10 mouse cellular contexts compared by ENCODE assay signal in the genomic region with DNA sequence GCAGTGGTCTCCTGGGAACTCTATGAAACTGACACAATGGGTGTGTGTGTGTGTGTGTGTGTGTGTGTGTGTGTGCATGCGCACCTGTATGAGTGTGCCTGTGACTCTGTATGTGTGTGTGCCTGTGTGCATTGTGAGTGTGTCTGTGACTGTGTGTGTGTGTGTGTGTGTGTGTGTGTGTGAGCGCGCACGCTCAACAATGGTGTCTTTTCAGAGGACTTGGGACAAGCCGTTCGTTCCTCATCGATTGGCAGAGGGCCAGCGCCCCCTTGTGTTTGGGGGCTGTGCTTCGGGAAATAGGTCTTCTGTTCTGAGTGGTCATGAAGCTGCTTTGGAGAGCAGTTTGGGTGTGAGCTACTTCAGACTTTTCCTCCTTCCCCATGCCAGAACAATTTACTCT. TPM values are rescaled to one million over a fixed set of nuclear protein-coding genes. Genes with fewer than 3 reads are reported as not detected.
A peak's percentile ranks its signal among the peaks of the same experiment; 100 is the strongest.
DNase-seq lines count a peak whose midpoint lies in the region; ATAC-seq and TF ChIP-seq lines count a peak whose summit lies in the region.
"Not testable (repeated sequence)": the region's sequence is repeated elsewhere in the genome, so short reads cannot be mapped to it uniquely, and the experiment has no call there.
"Had no signal": no experiment of that assay in that cellular context is flagged by ENCODE, and none has a peak within 500 bp of the region (broad histone marks: within the 10 kb centered on the region; RNA-seq: fewer than 3 reads in every experiment).

No protein-coding gene starts in this region.

- ATAC-seq in common myeloid progenitor, adult 5-6 weeks (replicated peaks; ENCODE audit: low read depth, poor library complexity, severe bottlenecking) = peak; percentile 88
- ATAC-seq in forebrain, embryonic 11.5 days (replicated peaks; ENCODE audit: low FRiP score) = peak; percentile 71; the same call in 1 of the 2 replicates
- ATAC-seq in hindbrain, embryonic 16.5 days = peak; percentile 45
- ATAC-seq in liver, embryonic 14.5 days (ENCODE audit: insufficient read depth); midbrain, embryonic 14.5 days (ENCODE audit: low FRiP score, low TSS enrichment): not testable (repeated sequence)
- 0 out of 2 replicates have a peak, but pooled peaks have one; percentile 34 for ATAC-seq in stomach, embryonic 14.5 days (ENCODE audit: insufficient number of reproducible peaks, insufficient read depth, low FRiP score, low read depth)

- TF ChIP-seq CTCF in liver, embryonic 14.5 days (IDR thresholded peaks at IDR 0.05; ENCODE audit: low read depth) = peak; percentile 62

- peak; percentile 78 for DNase-seq in ES-CJ7 (ENCODE audit: low read depth, low spot score)
- peak; percentile 81 for DNase-seq in forebrain, embryonic 11.5 days (ENCODE audit: low spot score)
- peak; percentile 62 to 67 for DNase-seq in kidney, postnatal 4 days
- peak in 1 of 3 experiments; percentile 5 for DNase-seq in liver, embryonic 14.5 days (ENCODE audit: low read depth in 3 of 3, low spot score in 3 of 3)
- peak; percentile 77 for DNase-seq in midbrain, embryonic 14.5 days

- not testable (repeated sequence) for H3K4me2 ChIP-seq in forebrain, embryonic 11.5 days (ENCODE audit: low read depth, low read length, severe bottlenecking); hindbrain, embryonic 16.5 days (ENCODE audit: low read length); liver, embryonic 14.5 days (ENCODE audit: low read depth); midbrain, embryonic 14.5 days (ENCODE audit: low read length); stomach, embryonic 14.5 days (replicated peaks; ENCODE audit: low read depth, low read length)

- not testable (repeated sequence) for H3K36me3 ChIP-seq in forebrain, embryonic 11.5 days (ENCODE audit: control insufficient read depth, insufficient read depth, low read length); hindbrain, embryonic 16.5 days (ENCODE audit: control insufficient read depth, insufficient read depth, low read length); liver, embryonic 14.5 days (replicated peaks; ENCODE audit: control insufficient read depth, insufficient read depth, low read depth); midbrain, embryonic 14.5 days (ENCODE audit: control insufficient read depth, insufficient read depth, low read length); stomach, embryonic 14.5 days (ENCODE audit: control insufficient read depth, insufficient read depth, low read length)

- not testable (repeated sequence) for H3K4me3 ChIP-seq in forebrain, embryonic 11.5 days (ENCODE audit: low read depth, low read length); hindbrain, embryonic 16.5 days (ENCODE audit: low read length); liver, embryonic 14.5 days (ENCODE audit: insufficient read depth in 1 of 2, low read depth in 2 of 2, low read length in 2 of 2); midbrain, embryonic 14.5 days (replicated peaks; ENCODE audit: low read depth, low read length); stomach, embryonic 14.5 days (ENCODE audit: low read depth, low read length)

- WGBS in forebrain, embryonic 11.5 days = 16% methylated on average over 9 of the region's 9 CpGs
- 13% methylated on average over 8 of the region's 9 CpGs for WGBS in hindbrain, embryonic 16.5 days
- WGBS in liver, embryonic 14.5 days (ENCODE audit: insufficient replicate concordance) = 17% methylated on average over 9 of the region's 9 CpGs
- WGBS in midbrain, embryonic 14.5 days = 11% methylated on average over 9 of the region's 9 CpGs
- 13% methylated on average over 9 of the region's 9 CpGs for WGBS in stomach, embryonic 14.5 days

- H3K9me3 ChIP-seq in forebrain, embryonic 11.5 days (ENCODE audit: control insufficient read depth, low read length); hindbrain, embryonic 16.5 days (ENCODE audit: control insufficient read depth, low read length); liver, embryonic 14.5 days (ENCODE audit: control insufficient read depth, low read length); midbrain, embryonic 14.5 days (ENCODE audit: control insufficient read depth, low read length); stomach, embryonic 14.5 days (ENCODE audit: control insufficient read depth, low read depth, low read length): not testable (repeated sequence)

- H3K9ac ChIP-seq in forebrain, embryonic 11.5 days (ENCODE audit: low read length); hindbrain, embryonic 16.5 days (ENCODE audit: low read depth, low read length); liver, embryonic 14.5 days (replicated peaks); midbrain, embryonic 14.5 days (replicated peaks; ENCODE audit: low read length); stomach, embryonic 14.5 days (replicated peaks; ENCODE audit: low read depth, low read length): not testable (repeated sequence)

- not testable (repeated sequence) for H3K4me1 ChIP-seq in forebrain, embryonic 11.5 days (replicated peaks; ENCODE audit: control insufficient read depth, insufficient read depth, low read length); hindbrain, embryonic 16.5 days (ENCODE audit: control insufficient read depth, insufficient read depth, low read depth, low read length); liver, embryonic 14.5 days (replicated peaks; ENCODE audit: control insufficient read depth in 2 of 2, insufficient read depth in 2 of 2, low read length in 1 of 2); midbrain, embryonic 14.5 days (ENCODE audit: control insufficient read depth, insufficient read depth, low read length); stomach, embryonic 14.5 days (ENCODE audit: control insufficient read depth, insufficient read depth, low read length)

- not testable (repeated sequence) for H3K27me3 ChIP-seq in forebrain, embryonic 11.5 days (ENCODE audit: control insufficient read depth, insufficient read depth, low read length); hindbrain, embryonic 16.5 days (replicated peaks; ENCODE audit: control insufficient read depth, insufficient read depth, low read length); liver, embryonic 14.5 days (ENCODE audit: control insufficient read depth, insufficient read depth, low read length); midbrain, embryonic 14.5 days (ENCODE audit: control insufficient read depth, insufficient read depth, low read length); stomach, embryonic 14.5 days (ENCODE audit: control insufficient read depth, insufficient read depth, low read length)

- not testable (repeated sequence) for TF ChIP-seq EP300 in liver, embryonic 14.5 days (IDR thresholded peaks at IDR 0.05; ENCODE audit: low read depth)

- H3K27ac ChIP-seq in forebrain, embryonic 11.5 days (ENCODE audit: low read depth, low read length); hindbrain, embryonic 16.5 days (ENCODE audit: low read depth, low read length); liver, embryonic 14.5 days; midbrain, embryonic 14.5 days (replicated peaks; ENCODE audit: low read depth, low read length); stomach, embryonic 14.5 days (ENCODE audit: low read length): not testable (repeated sequence)

RNA-seq across cellular contexts. Expression of gene Susd5, which starts 35.2 kb away (rescaled TPM):
- not detected in 2 replicates for total RNA-seq in common myeloid progenitor, adult 5-6 weeks (2017)
- polyA plus RNA-seq in forebrain, embryonic 11.5 days (2014; fragmentation: Nextera tagmentation; extraction: Ambion mirVana) = 0.08 TPM in 1 of 2 replicates, not detected in the other
- 0.84 and 1.8 TPM in 2 replicates for polyA plus RNA-seq in hindbrain, embryonic 16.5 days (2015; fragmentation: Nextera tagmentation; extraction: Ambion mirVana)
- polyA plus RNA-seq in liver, embryonic 14.5 days (2012; rRNA removed) = 0.01 TPM in 2 replicates
- not detected in 2 replicates for polyA plus RNA-seq in liver, embryonic 14.5 days (2014; fragmentation: Nextera tagmentation; extraction: Ambion mirVana)
- polyA plus RNA-seq in midbrain, embryonic 14.5 days (2014; fragmentation: Nextera tagmentation; extraction: Ambion mirVana) = 0.19 and 0.37 TPM in 2 replicates
- polyA plus RNA-seq in stomach, embryonic 14.5 days (2014; fragmentation: Nextera tagmentation; extraction: Ambion mirVana) = 0.31 and 0.32 TPM in 2 replicates
- polyA plus RNA-seq: activated CD4-positive, CD25-positive, alpha-beta regulatory T cell, adult 4 months; CD4-positive, CD25-positive, alpha-beta regulatory T cell, adult 4 months had no signal

RNA-seq across cellular contexts. Expression of gene Fbxl2, which starts 46.2 kb away (rescaled TPM):
- total RNA-seq in common myeloid progenitor, adult 5-6 weeks (2017) = 0.49 and 0.78 TPM in 2 replicates
- 8.4 and 8.9 TPM in 2 replicates for polyA plus RNA-seq in forebrain, embryonic 11.5 days (2014; fragmentation: Nextera tagmentation; extraction: Ambion mirVana)
- polyA plus RNA-seq in hindbrain, embryonic 16.5 days (2015; fragmentation: Nextera tagmentation; extraction: Ambion mirVana) = 29.3 and 31.9 TPM in 2 replicates
- 0.57 and 0.75 TPM in 2 replicates for polyA plus RNA-seq in liver, embryonic 14.5 days (2012; rRNA removed)
- 0.80 and 0.88 TPM in 2 replicates for polyA plus RNA-seq in liver, embryonic 14.5 days (2014; fragmentation: Nextera tagmentation; extraction: Ambion mirVana)
- polyA plus RNA-seq in midbrain, embryonic 14.5 days (2014; fragmentation: Nextera tagmentation; extraction: Ambion mirVana) = 29.0 and 34.5 TPM in 2 replicates
- 4.4 TPM in 2 replicates for polyA plus RNA-seq in stomach, embryonic 14.5 days (2014; fragmentation: Nextera tagmentation; extraction: Ambion mirVana)
